16 mouse cellular contexts compared by ENCODE assay signal in the genomic region with DNA sequence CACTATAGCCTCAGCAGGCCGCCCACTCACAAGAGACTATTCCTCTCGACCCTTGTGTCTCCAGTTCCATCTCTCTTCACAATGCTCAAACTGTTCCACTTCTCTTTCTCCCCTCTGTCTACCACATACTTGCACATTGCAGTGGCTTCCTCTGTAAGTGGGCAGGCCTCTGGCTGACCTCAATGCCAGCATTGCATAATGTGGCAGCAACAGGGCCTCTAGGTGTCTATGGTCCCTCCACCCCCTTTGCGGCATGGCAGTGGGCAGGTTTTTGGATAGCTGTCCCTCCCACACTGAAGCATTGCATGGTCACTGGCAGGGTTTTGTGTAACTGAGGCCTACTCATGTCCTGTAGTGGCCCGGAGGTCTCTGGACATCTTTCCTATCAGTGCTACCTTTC.
"Had no signal": no experiment of that assay in that cellular context is flagged by ENCODE, and none has a peak within 500 bp of the region (broad histone marks: within the 10 kb centered on the region; RNA-seq: fewer than 3 reads in every experiment).

No protein-coding gene starts in this region.

- H3K4me2 ChIP-seq: liver, embryonic 13.5 days; midbrain, embryonic 11.5 days; midbrain, embryonic 15.5 days; neural tube, embryonic 12.5 days had no signal

- H3K9ac ChIP-seq: liver, embryonic 13.5 days; midbrain, embryonic 15.5 days; neural tube, embryonic 12.5 days had no signal

- H3K4me1 ChIP-seq: limb, embryonic 10.5 days; liver, embryonic 13.5 days; midbrain, embryonic 15.5 days; neural tube, embryonic 12.5 days had no signal

- H3K27ac ChIP-seq: left cerebral cortex, adult 2 months; limb, embryonic 10.5 days; liver, embryonic 13.5 days; midbrain, embryonic 15.5 days; neural tube, embryonic 12.5 days had no signal

- H3K4me3 ChIP-seq: left cerebral cortex, adult 2 months; limb, embryonic 10.5 days; liver, embryonic 13.5 days; midbrain, embryonic 15.5 days; neural tube, embryonic 12.5 days had no signal

- ATAC-seq: inflammation-experienced regulatory T-cells, adult 6 months; intestine, postnatal 0 days; lung, postnatal 0 days; midbrain, embryonic 15.5 days had no signal

- DNase-seq: kidney, adult 8-10 months; kidney, postnatal 25 days; liver, embryonic 13.5 days; lung, adult 2 months; right cerebral cortex, postnatal 4 days; spleen, adult 18-20 months; thymus, postnatal 36 days had no signal

- H3K9me3 ChIP-seq: limb, embryonic 10.5 days; liver, embryonic 13.5 days; midbrain, embryonic 15.5 days; neural tube, embryonic 12.5 days had no signal

- H3K27me3 ChIP-seq: liver, embryonic 13.5 days; megakaryocyte, embryonic 14.5 days; midbrain, embryonic 15.5 days; neural tube, embryonic 12.5 days had no signal

- H3K36me3 ChIP-seq: limb, embryonic 10.5 days; liver, embryonic 13.5 days; midbrain, embryonic 15.5 days; neural tube, embryonic 12.5 days had no signal
